Mouse (Mus musculus) kidney, adult 2 months (tissue): Measurements from ENCODE around the gene Ms4a6d. TPM values are rescaled to one million over a fixed set of nuclear protein-coding genes. Genes with fewer than 3 reads are reported as not detected.
"Not testable (repeated sequence)": the region's sequence is repeated elsewhere in the genome, so short reads cannot be mapped to it uniquely, and the experiment has no call there.

Source experiments
- DNase-seq: peaks from one replicate; pipeline ENCODE4 v3.0.0; 2021
- H3K27ac ChIP-seq: fragments of 200-500 bp; 2 replicates; pipeline ENCODE4 v1.5.1; 2012; ENCODE audit warnings: low read depth, low read length, control low read depth, inconsistent platforms; ENCODE audit not compliant: insufficient read depth
- H3K27me3 ChIP-seq: fragments of 200-500 bp; replicated peaks from 2 replicates; pipeline ENCODE4 v1.6.1; 2012; ENCODE audit warnings: mild to moderate bottlenecking, moderate library complexity, low read length, inconsistent platforms; ENCODE audit not compliant: control insufficient read depth, insufficient read depth
- H3K36me3 ChIP-seq: fragments of 200-500 bp; 2 replicates; pipeline ENCODE4 v1.6.1; 2012; ENCODE audit warnings: mild to moderate bottlenecking, moderate library complexity, low read length, inconsistent platforms; ENCODE audit not compliant: control insufficient read depth, insufficient read depth
- H3K4me1 ChIP-seq: fragments of 200-500 bp; 2 replicates; pipeline ENCODE4 v1.6.1; 2011; ENCODE audit warnings: low read length; ENCODE audit not compliant: control insufficient read depth, insufficient read depth
- H3K4me3 ChIP-seq: fragments of 200-500 bp; 2 replicates; pipeline ENCODE4 v1.5.1; 2011; ENCODE audit warnings: mild to moderate bottlenecking, low read depth, low read length, control low read depth; ENCODE audit not compliant: insufficient read depth
- CTCF ChIP-seq: fragments of 200-500 bp; conservative IDR thresholded peaks from 2 replicates; pipeline ENCODE4 v1.5.1; 2011; ENCODE audit warnings: low read depth, mild to moderate bottlenecking, control low read depth, low read length, moderate library complexity, mixed read lengths; ENCODE audit not compliant: insufficient read depth, insufficient read length
- POLR2A ChIP-seq: fragments of 200-500 bp; IDR thresholded peaks from one replicate; pipeline ENCODE4 v1.6.1; 2011; ENCODE audit warnings: low read depth, low read length, control low read depth
- WGBS: fragments of 180-500 bp; shearing (Covaris S2); methylation state at CpG from one replicate; pipeline ENCODE4 v1.1.7; 2018; 5-methylcytosine and 5-hydroxymethylcytosine counted together
- polyA plus RNA-seq: library from polyadenylated mRNA; depleted of rRNA; stranded (reverse); fragments of >200 nt; gene quantifications from 2 replicates; pipeline ENCODE4 v1.2.3, GENCODE M21; 2012; rRNA removed

Gene Ms4a6d
- polyA plus RNA-seq, 1 experiment, result 0.94 TPM

DNA sequence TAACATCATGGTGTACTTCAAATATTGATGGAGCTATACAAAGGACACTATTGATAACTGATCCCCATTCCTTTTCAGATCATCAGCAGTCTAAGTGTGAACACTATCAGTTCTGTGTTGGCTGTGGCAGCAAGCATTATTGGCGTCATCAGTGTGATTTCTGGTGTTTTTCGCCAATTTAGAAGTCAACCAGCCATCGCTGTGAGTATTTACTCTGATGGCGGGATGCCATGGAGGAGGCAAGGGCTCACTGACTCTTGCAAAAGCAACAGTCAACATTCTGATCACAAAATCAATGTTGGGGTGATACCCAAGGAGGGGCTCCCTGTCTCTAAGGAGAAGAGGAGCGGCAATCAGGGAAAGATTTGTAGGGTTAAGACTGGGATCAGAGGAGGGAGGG is 49.9 kb downstream of the Ms4a6d start:
- DNase-seq, result no peak
- no peak overlapping the region for H3K27ac ChIP-seq
- no peaks in the 10 kb centered on the region for H3K27me3 ChIP-seq
- 89% methylated on average over 5 of the region's 5 CpGs for WGBS
- TF ChIP-seq POLR2A (no peak), CTCF (no peak)
- no peaks in the 10 kb centered on the region for H3K36me3 ChIP-seq
- no peaks in the 10 kb centered on the region for H3K4me1 ChIP-seq
- H3K4me3 ChIP-seq, result no peak overlapping the region

DNA sequence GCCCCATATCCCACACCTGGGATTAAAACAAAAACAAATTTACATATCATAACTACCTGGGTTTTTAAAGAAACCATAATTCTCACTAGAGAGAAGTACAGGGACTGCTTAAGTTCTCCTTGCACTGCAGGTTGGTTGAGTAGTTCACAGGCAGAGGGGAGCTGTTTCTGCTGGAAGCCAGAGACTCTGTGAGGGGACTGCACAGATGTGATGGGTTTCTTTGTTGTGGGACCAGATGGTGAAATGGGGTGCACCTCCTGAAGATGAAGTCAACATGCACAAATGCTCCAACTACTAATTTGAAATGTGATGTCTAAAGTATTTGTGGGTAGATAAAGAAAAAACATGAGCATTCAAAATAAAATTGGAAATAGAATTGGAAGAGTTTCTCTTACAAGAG is 56.7 kb downstream of the Ms4a6d start:
- Histone ChIP-seq H3K4me3 (no peak overlapping the region), H3K36me3 (no peaks in the 10 kb centered on the region), H3K4me1 (no peaks in the 10 kb centered on the region), H3K27me3 (no peaks in the 10 kb centered on the region), H3K27ac (no peak overlapping the region)
- no peak for DNase-seq
- TF ChIP-seq POLR2A (no peak), CTCF (no peak)

DNA sequence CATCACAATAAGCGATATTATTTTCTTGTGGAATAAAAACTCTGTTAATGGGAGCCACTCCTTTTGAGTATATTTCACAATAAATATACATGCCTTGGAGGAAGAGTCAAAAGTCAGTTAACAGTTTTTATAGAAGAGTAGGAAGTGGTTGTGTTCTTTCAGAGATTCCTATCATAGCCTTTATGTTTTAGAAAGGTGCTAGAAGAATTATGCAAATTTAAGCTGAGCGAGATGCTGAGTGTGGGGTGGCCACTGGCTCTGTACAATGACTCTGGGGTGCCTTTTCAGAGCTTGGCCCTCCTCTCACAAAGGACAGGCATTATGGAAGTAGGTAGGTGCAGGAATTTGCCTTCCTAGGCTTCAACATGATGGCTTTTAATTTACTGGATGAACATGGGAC is 60.3 kb downstream of the Ms4a6d start:
- not testable (repeated sequence) for H3K27me3 ChIP-seq, H3K4me1 ChIP-seq, DNase-seq, H3K27ac ChIP-seq, H3K36me3 ChIP-seq, H3K4me3 ChIP-seq
- 85% methylated on average over 2 of the region's 2 CpGs for WGBS

DNA sequence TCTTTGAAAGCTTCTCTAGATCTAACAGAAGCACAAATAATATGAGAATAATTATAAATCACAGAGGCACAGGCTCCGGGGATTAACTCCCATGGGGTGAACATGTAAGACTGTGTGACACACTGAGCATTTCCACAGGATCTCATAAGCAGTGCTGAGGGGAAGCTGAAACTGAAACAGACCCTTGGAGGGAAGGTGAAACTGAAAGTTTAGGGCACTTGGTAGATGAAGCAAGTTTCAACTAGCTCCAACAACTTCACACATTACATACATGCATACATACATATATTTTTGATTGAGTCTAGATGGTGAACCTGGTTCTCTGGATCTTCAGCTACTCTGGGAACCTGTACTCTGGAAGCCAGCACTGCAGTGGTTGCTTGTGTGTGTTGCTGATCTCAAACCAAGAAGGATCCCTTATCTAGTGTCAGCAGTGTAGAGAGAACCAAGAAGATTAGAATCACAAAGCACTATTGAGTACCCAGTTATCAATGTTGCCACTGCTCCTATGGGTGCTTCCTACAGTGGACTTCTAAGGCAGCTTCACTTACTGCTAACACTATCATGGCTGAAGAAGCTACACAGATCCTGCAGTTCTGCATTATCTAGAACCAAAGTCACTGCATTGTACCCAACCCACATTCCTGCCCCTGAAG is 64.4 kb downstream of the Ms4a6d start:
- H3K4me3 ChIP-seq, H3K27me3 ChIP-seq, H3K4me1 ChIP-seq, H3K36me3 ChIP-seq, H3K27ac ChIP-seq: not testable (repeated sequence)
- WGBS, result 78% methylated on average over 1 of the region's 1 CpGs
- peak; percentile 8 for DNase-seq

DNA sequence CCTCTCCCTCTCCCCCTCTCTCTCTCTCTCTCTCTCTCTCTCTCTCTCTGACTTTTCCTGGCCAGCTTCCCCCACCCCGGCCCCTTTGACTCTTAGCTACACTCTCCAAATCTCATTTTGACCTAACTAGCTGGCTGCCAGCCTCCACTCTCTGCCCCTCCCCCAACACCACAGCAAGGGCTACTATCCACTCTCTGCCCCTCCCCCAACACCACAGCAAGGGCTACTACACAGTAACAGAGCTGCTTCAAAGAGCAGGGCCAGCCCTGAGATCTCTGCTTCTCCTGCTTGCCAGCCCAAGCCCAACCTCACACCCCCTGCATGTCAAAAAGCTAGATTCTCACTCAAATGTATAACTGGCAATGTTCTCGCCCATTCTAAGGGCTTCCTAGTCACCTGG is 67.3 kb downstream of the Ms4a6d start:
- H3K27me3 ChIP-seq, result no peaks in the 10 kb centered on the region
- no peak overlapping the region for H3K27ac ChIP-seq
- no peaks in the 10 kb centered on the region for H3K4me1 ChIP-seq
- H3K36me3 ChIP-seq, result no peaks in the 10 kb centered on the region
- DNase-seq, result no peak
- no peak for TF ChIP-seq POLR2A
- no peak for TF ChIP-seq CTCF
- H3K4me3 ChIP-seq, result no peak overlapping the region
- 30% methylated on average over 2 of the region's 2 CpGs for WGBS

Other genes starting within 250 kb of the Ms4a6d start
- 0.09 TPM in 1 of 2 replicates, not detected in the other for gene Ms4a4a, start 229.3 kb downstream of the Ms4a6d start, polyA plus RNA-seq
- gene Ms4a4c, start 200.1 kb downstream of the Ms4a6d start, polyA plus RNA-seq, result 0.24 and 1.7 TPM in 2 replicates
- 1.4 and 12.3 TPM in 2 replicates for gene Ms4a4b, start 161.3 kb downstream of the Ms4a6d start, polyA plus RNA-seq
- 1.7 and 3.0 TPM in 2 replicates for gene Ms4a6c, start 135.5 kb downstream of the Ms4a6d start, polyA plus RNA-seq
- gene Gm8369, start 118.9 kb downstream of the Ms4a6d start, polyA plus RNA-seq, result 0.18 and 3.0 TPM in 2 replicates
- gene Ms4a6b, start 88.3 kb downstream of the Ms4a6d start, polyA plus RNA-seq, result 1.3 and 6.8 TPM in 2 replicates
- 2.5 and 2.8 TPM in 2 replicates for gene Ms4a4d, start 68.0 kb downstream of the Ms4a6d start, polyA plus RNA-seq
- gene Ms4a2, start 18.9 kb upstream of the Ms4a6d start, polyA plus RNA-seq, result 0.23 and 0.42 TPM in 2 replicates
- gene Ms4a3, start 36.0 kb upstream of the Ms4a6d start, polyA plus RNA-seq, result not detected in 2 replicates
- not detected in 2 replicates for gene Oosp2, start 55.7 kb upstream of the Ms4a6d start, polyA plus RNA-seq
- gene Oosp1, start 86.3 kb upstream of the Ms4a6d start, polyA plus RNA-seq, result not detected in 2 replicates
- not detected in 2 replicates for gene Oosp3, start 92.2 kb upstream of the Ms4a6d start, polyA plus RNA-seq
- not detected in 2 replicates for gene Gif, start 142.7 kb upstream of the Ms4a6d start, polyA plus RNA-seq
- 28.9 and 42.4 TPM in 2 replicates for gene Mrpl16, start 165.5 kb upstream of the Ms4a6d start, polyA plus RNA-seq
- 23.0 and 23.9 TPM in 2 replicates for gene Stx3, start 214.6 kb upstream of the Ms4a6d start, polyA plus RNA-seq
- not detected in 2 replicates for gene Olfr1417, start 234.4 kb upstream of the Ms4a6d start, polyA plus RNA-seq